In the genomic region with DNA sequence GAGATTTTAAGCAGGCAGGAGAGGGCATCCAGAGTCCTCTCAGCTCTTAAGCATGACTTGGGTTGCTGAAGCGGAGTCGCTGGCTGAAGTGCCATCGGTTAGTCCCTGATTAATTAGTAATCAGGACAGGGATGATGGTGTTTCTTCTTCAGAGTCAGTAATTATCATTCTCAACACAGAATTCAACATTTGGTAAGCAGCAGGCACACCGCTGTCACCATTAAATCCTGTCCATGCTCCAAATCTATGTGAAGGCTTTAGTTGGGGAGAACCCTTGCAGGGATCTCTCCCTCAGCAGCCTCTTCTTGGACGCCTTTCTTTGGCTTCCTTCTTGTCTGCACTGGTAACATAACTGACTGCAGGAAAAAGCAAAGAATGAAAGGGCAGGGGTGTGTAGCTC, we compare ENCODE assay signal across 27 mouse cellular contexts.
DNase-seq lines count a peak whose midpoint lies in the region; ATAC-seq and TF ChIP-seq lines count a peak whose summit lies in the region.
"Had no signal": no experiment of that assay in that cellular context is flagged by ENCODE, and none has a peak within 500 bp of the region (broad histone marks: within the 10 kb centered on the region; RNA-seq: fewer than 3 reads in every experiment).

No protein-coding gene starts in this region.

- DNase-seq in hindbrain, embryonic 11.5 days (ENCODE audit: low spot score): no peak
- no peak for DNase-seq in hindbrain, embryonic 10.5 days (ENCODE audit: low spot score)
- DNase-seq in neural tube, embryonic 10.5 days (ENCODE audit: extremely low spot score, low spot score): no peak
- peak; percentile 59 for DNase-seq in hindbrain, postnatal 0 days (ENCODE audit: low spot score)
- no peak for DNase-seq in cerebellum, adult 9-11 months
- no peak for DNase-seq in gastrocnemius, postnatal 14 days
- DNase-seq: adrenal gland, adult 2 months; cerebellum, adult 11-12 months; cerebellum, postnatal 10 days; gastrocnemius, postnatal 10 days; kidney, adult 9 months; kidney, postnatal 10 days; layer of hippocampus, adult 9-11 months; lung, embryonic 14.5 days; lung, postnatal 14 days; retina, postnatal 1 day; right cerebral cortex, postnatal 14 days had no signal

- H3K4me3 ChIP-seq in hindbrain, embryonic 11.5 days (ENCODE audit: low read depth, low read length): no peak overlapping the region
- H3K4me3 ChIP-seq in hindbrain, embryonic 10.5 days: no peak overlapping the region
- no peak overlapping the region for H3K4me3 ChIP-seq in neural tube, embryonic 13.5 days
- no peak overlapping the region for H3K4me3 ChIP-seq in hindbrain, postnatal 0 days (ENCODE audit: low read length)
- no peak overlapping the region for H3K4me3 ChIP-seq in neural tube, embryonic 15.5 days (replicated peaks)
- H3K4me3 ChIP-seq: heart, embryonic 10.5 days; heart, embryonic 15.5 days; limb, embryonic 12.5 days; liver, embryonic 15.5 days; neural tube, embryonic 12.5 days; stomach, embryonic 15.5 days had no signal

- no peaks in the 10 kb centered on the region for H3K9me3 ChIP-seq in hindbrain, embryonic 11.5 days (ENCODE audit: control insufficient read depth, low read length)
- H3K9me3 ChIP-seq in hindbrain, embryonic 10.5 days: no peaks in the 10 kb centered on the region
- no peaks in the 10 kb centered on the region for H3K9me3 ChIP-seq in neural tube, embryonic 13.5 days
- no peaks in the 10 kb centered on the region for H3K9me3 ChIP-seq in hindbrain, postnatal 0 days (ENCODE audit: low read length)
- no peaks in the 10 kb centered on the region for H3K9me3 ChIP-seq in neural tube, embryonic 15.5 days (replicated peaks)
- H3K9me3 ChIP-seq: heart, embryonic 10.5 days; heart, embryonic 15.5 days; limb, embryonic 12.5 days; liver, embryonic 15.5 days; neural tube, embryonic 12.5 days; stomach, embryonic 15.5 days had no signal

- H3K36me3 ChIP-seq in hindbrain, embryonic 11.5 days (ENCODE audit: control insufficient read depth, insufficient read depth, low read length): no peaks in the 10 kb centered on the region
- no peaks in the 10 kb centered on the region for H3K36me3 ChIP-seq in hindbrain, embryonic 10.5 days
- no peaks in the 10 kb centered on the region for H3K36me3 ChIP-seq in neural tube, embryonic 13.5 days
- H3K36me3 ChIP-seq in hindbrain, postnatal 0 days (ENCODE audit: insufficient read depth, low read length): no peaks in the 10 kb centered on the region
- H3K36me3 ChIP-seq in neural tube, embryonic 15.5 days: no peaks in the 10 kb centered on the region
- H3K36me3 ChIP-seq: heart, embryonic 10.5 days; heart, embryonic 15.5 days; limb, embryonic 12.5 days; liver, embryonic 15.5 days; neural tube, embryonic 12.5 days; stomach, embryonic 15.5 days had no signal

- whole genome bisulfite sequencing in hindbrain, embryonic 11.5 days: 75% methylated on average over 5 of the region's 5 CpGs
- 79% methylated on average over 5 of the region's 5 CpGs for WGBS in hindbrain, embryonic 10.5 days
- WGBS in neural tube, embryonic 13.5 days: 64% methylated on average over 5 of the region's 5 CpGs
- WGBS in hindbrain, postnatal 0 days: 37% methylated on average over 5 of the region's 5 CpGs
- WGBS in neural tube, embryonic 15.5 days: 47% methylated on average over 5 of the region's 5 CpGs

- no peak overlapping the region for H3K4me2 ChIP-seq in hindbrain, embryonic 11.5 days (replicated peaks; ENCODE audit: low read depth, low read length)
- H3K4me2 ChIP-seq in neural tube, embryonic 13.5 days: no peak overlapping the region
- H3K4me2 ChIP-seq in hindbrain, postnatal 0 days (ENCODE audit: low read depth, low read length): no peak overlapping the region
- no peak overlapping the region for H3K4me2 ChIP-seq in neural tube, embryonic 15.5 days
- H3K4me2 ChIP-seq: heart, embryonic 15.5 days; limb, embryonic 12.5 days; liver, embryonic 15.5 days; lung, embryonic 14.5 days; neural tube, embryonic 12.5 days; stomach, embryonic 15.5 days had no signal

- H3K27ac ChIP-seq in hindbrain, embryonic 11.5 days (ENCODE audit: low read depth, low read length): no peak overlapping the region
- H3K27ac ChIP-seq in hindbrain, embryonic 10.5 days: no peak overlapping the region; the same call in 1 of the 2 replicates
- peak overlapping the region; percentile 33; the same call in 1 of the 2 replicates for H3K27ac ChIP-seq in neural tube, embryonic 13.5 days (replicated peaks)
- H3K27ac ChIP-seq in hindbrain, postnatal 0 days: peak overlapping the region; percentile 41; the same call in 1 of the 2 replicates
- peak overlapping the region; percentile 35; the same call in 1 of the 2 replicates for H3K27ac ChIP-seq in neural tube, embryonic 15.5 days (replicated peaks)
- H3K27ac ChIP-seq: heart, embryonic 10.5 days; heart, embryonic 15.5 days; limb, embryonic 12.5 days; liver, embryonic 15.5 days; neural tube, embryonic 12.5 days; stomach, embryonic 15.5 days had no signal

- ATAC-seq in hindbrain, embryonic 11.5 days (ENCODE audit: low FRiP score): peak; percentile 35; the same call in 1 of the 2 replicates
- ATAC-seq in neural tube, embryonic 13.5 days (ENCODE audit: low read depth): peak; percentile 53; the same call in 1 of the 2 replicates
- ATAC-seq in hindbrain, postnatal 0 days: peak; percentile 84
- ATAC-seq in neural tube, embryonic 15.5 days (ENCODE audit: low FRiP score): peak; percentile 74
- ATAC-seq: CD4-positive, CD25-positive, alpha-beta regulatory T cell, adult 4 months; intestine, postnatal 0 days had no signal

- TF ChIP-seq CTCF in hindbrain, postnatal 0 days (IDR thresholded peaks at IDR 0.05; ENCODE audit: low read depth): no peak

- H3K4me1 ChIP-seq in hindbrain, embryonic 11.5 days (replicated peaks; ENCODE audit: control insufficient read depth, insufficient read depth, low read length): no peaks in the 10 kb centered on the region
- no peaks in the 10 kb centered on the region for H3K4me1 ChIP-seq in hindbrain, embryonic 10.5 days (replicated peaks)
- H3K4me1 ChIP-seq in neural tube, embryonic 13.5 days (replicated peaks): no peaks in the 10 kb centered on the region
- H3K4me1 ChIP-seq in hindbrain, postnatal 0 days (ENCODE audit: insufficient read depth, low read length): no peaks in the 10 kb centered on the region
- H3K4me1 ChIP-seq in neural tube, embryonic 15.5 days: no peaks in the 10 kb centered on the region
- H3K4me1 ChIP-seq: heart, embryonic 10.5 days; heart, embryonic 15.5 days; limb, embryonic 12.5 days; liver, embryonic 15.5 days; neural tube, embryonic 12.5 days; stomach, embryonic 15.5 days had no signal

- H3K9ac ChIP-seq in hindbrain, embryonic 11.5 days (ENCODE audit: low read depth, low read length): no peak overlapping the region
- H3K9ac ChIP-seq in neural tube, embryonic 13.5 days: no peak overlapping the region
- H3K9ac ChIP-seq in hindbrain, postnatal 0 days (replicated peaks; ENCODE audit: low read length): no peak overlapping the region
- no peak overlapping the region for H3K9ac ChIP-seq in neural tube, embryonic 15.5 days (replicated peaks)
- H3K9ac ChIP-seq: heart, embryonic 15.5 days; limb, embryonic 12.5 days; liver, embryonic 15.5 days; lung, embryonic 14.5 days; neural tube, embryonic 12.5 days; stomach, embryonic 15.5 days had no signal

- no peaks in the 10 kb centered on the region for H3K27me3 ChIP-seq in hindbrain, embryonic 11.5 days (ENCODE audit: control insufficient read depth, insufficient read depth, low read length)
- H3K27me3 ChIP-seq in hindbrain, embryonic 10.5 days (ENCODE audit: insufficient read depth, poor library complexity, severe bottlenecking): no peaks in the 10 kb centered on the region
- H3K27me3 ChIP-seq in neural tube, embryonic 13.5 days: no peaks in the 10 kb centered on the region
- no peaks in the 10 kb centered on the region for H3K27me3 ChIP-seq in hindbrain, postnatal 0 days (ENCODE audit: insufficient read depth, low read length)
- no peaks in the 10 kb centered on the region for H3K27me3 ChIP-seq in neural tube, embryonic 15.5 days (replicated peaks)
- H3K27me3 ChIP-seq: heart, embryonic 15.5 days; limb, embryonic 12.5 days; liver, embryonic 15.5 days; neural tube, embryonic 12.5 days; stomach, embryonic 15.5 days had no signal

- intact Hi-C loops in gastrocnemius, postnatal 14 days (cut with DNase I; ENCODE audit: low total_unique reads): no loop called here

Comparison
In these comparisons a context has a peak if more than half of its experiments do, and no peak if none do; other contexts are left out.
1. H3K27ac ChIP-seq: peak in neural tube, embryonic 13.5 days (single experiment), hindbrain, postnatal 0 days (single experiment) and neural tube, embryonic 15.5 days (single experiment); none in hindbrain, embryonic 11.5 days (single experiment) and hindbrain, embryonic 10.5 days (single experiment).
2. Peak in every context shown above with its lines, with median percentiles within 50 percentile points of each other: ATAC-seq.